Mouse (Mus musculus): ENCODE data around the gene Agpat4.
"Not testable (repeated sequence)": the region's sequence is repeated elsewhere in the genome, so short reads cannot be mapped to it uniquely, and the experiment has no call there.

Agpat4 gene

DNA sequence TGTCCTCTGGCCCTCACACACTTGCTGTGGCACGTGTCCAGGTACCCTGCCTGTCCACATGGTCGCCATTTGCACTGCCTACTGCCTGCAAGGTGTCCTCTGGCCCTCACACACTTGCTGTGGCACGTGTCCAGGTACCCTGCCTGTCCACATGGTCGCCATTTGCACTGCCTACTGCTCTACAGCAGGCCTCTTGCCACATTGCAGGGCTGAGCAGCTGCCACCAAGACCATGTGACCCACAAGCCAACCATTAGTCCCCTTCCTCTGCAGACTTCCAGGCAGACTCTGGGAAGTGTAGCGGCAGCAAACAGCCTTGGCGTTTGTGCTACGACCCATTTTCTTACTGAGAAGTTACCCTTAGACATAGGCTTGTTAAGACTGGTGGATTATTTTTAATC is 106.0 kb downstream of the Agpat4 start:
- not testable (repeated sequence) for DNase-seq (ENCODE audit: low read depth in 1 of 2, low spot score in 2 of 2)

DNA sequence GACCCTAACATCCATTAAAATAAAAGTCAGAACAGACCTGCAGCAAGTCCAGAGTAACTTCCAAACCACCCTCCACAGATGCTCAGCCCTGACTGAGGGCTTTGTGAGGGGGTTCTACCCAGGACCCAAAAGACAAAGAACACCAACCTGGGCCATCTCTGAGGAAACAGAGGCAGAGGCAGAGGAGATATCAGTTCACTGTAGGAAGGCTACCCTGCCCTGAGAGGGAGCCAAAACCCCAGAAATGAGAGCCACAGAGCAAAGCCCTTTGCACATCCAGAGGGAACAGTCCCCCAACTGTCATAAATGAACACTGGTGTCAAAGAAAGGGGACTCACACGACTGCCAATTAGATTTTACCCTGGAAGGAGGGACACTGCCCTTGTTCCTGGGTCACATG is 106.7 kb downstream of the Agpat4 start:
- no peak for DNase-seq (ENCODE audit: low read depth in 1 of 2, low spot score in 2 of 2)

DNA sequence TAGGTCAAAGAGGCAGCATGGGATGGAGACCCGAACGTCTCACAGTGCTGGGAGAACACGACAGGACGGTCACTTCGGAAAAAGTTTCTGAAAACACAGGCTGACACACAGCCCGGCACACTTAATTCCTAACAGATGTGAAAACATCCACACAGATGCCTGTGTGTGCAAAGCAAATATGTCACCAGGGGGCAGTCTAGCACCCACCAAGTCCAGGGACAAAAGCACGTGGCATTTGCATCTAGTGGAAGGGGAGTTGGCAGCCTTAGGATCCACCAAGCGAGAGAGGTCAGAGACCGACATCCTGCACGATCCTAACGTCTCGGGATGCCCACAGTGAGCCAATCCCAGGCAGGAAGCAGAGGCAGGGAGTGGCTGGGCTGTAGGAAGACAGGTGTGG is 108.0 kb downstream of the Agpat4 start:
- DNase-seq (ENCODE audit: low read depth in 1 of 2, low spot score in 2 of 2): no peak

DNA sequence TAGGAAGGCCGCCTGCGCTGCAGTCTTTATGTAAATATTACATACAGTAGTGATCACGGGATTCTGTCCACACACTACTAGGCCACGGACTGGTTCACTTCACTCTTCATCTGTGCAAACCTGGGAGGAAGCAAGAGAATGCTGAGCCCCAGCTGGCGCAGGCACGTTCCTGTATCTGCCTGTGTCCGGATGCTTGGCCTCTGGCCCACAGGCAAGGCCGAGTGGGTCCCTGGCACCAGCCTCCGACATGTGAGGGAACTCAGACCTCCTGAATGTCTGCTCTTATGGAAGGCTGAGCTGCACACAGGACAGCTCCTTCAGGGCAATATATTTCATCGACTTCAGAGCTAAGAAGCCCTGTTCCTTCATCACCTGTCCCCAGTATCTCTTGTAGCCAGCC is 109.5 kb downstream of the Agpat4 start:
- no peak for DNase-seq (ENCODE audit: low read depth in 1 of 2, low spot score in 2 of 2)

DNA sequence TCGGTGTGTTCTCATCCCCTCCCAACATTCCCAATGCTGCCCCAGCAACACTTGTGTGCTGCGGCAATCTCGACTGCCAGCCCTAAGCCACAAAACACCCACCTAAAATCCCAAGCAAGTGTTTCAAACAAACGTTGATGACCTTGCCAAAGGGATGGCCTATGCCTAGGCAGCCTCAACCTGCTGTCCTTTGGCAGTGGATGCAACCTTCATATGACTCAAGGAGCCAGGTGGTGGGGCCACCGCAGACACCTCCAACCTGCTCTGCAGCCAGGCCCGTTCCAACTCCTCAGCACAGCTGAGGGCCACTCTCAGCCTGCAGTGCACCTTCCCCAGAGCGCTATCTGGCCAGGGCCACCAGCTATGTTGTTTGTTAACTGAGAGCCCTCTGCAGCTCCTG is 110.0 kb downstream of the Agpat4 start:
- DNase-seq (ENCODE audit: low read depth in 1 of 2, low spot score in 2 of 2): no peak

DNA sequence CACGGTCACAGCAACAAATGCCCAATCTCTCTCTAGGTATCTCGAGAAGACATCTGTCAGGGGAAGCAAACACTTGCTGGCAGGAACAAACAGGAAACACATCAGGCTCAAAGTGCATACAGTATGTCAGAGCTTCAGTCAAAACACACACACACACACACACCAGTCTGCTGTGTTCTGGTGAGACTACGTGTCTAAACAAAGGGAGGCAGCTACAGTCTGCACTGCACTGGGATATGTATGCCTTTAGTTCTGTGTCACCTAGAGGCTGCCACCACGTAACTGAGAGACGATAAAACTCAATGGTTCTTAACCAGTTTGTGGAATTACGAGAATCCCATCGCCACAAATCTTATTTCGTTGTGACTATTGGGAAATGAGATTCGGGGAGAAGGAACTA is 111.3 kb downstream of the Agpat4 start:
- no peak for DNase-seq (ENCODE audit: low read depth in 1 of 2, low spot score in 2 of 2)

DNA sequence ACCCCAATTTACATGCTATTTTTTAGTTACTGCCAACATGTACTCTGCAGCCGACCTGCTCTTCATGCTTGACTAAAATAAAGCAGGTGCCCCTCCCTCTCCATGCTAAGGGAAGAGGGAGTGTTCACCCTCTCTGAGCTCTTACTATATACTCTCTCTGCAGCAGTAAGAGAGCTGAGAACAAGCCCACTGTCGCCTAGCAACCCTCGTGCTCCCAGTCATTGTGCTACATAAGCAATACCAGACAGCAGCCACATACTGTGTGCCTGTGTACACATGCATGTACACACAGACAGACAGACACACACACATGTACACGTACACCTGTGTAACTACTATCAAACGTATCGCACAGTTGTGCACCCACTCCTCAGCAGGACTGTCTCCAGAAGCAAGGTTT is 111.7 kb downstream of the Agpat4 start:
- no peak for DNase-seq (ENCODE audit: low read depth in 1 of 2, low spot score in 2 of 2)

DNA sequence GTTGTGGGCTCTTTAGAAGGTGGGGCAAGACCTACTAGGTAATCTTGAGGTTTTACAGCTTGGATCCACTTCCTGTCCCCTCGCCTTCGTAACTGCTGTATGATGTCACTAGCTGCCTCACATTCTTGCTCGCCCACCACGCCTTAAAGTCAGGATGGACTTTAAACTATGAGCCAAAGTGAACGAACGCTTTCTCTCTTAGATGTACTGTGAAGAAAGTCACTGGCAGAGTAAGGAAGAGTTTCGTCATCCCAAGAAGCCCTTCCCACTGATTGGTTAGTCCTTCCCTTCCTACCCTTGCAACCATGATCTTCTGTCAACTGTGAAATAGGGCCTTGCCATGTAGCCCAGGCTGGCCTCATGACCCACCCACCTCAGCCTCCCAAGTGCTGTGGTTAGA is 112.6 kb downstream of the Agpat4 start:
- DNase-seq (ENCODE audit: low read depth in 1 of 2, low spot score in 2 of 2): no peak

DNA sequence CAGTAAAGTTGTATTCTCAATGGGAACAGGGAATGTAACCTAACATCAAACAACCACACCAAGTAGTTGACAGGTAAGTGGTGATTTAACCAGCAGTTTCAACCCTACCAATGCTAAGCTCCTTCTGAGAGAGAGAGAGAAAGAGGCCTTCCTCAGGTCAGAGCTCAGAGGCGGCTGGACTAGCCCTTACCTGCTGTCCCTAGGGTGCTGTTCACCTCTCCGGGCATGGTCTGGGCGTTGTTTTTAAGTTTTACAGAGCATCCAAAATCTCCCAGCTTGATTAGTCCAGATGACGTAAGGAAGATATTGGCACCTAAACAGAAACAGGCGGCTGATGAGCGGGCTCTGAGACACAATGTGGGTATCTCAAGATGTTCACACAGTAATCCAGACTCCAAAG is 114.2 kb downstream of the Agpat4 start:
- DNase-seq (ENCODE audit: low read depth in 1 of 2, low spot score in 2 of 2): no peak

DNA sequence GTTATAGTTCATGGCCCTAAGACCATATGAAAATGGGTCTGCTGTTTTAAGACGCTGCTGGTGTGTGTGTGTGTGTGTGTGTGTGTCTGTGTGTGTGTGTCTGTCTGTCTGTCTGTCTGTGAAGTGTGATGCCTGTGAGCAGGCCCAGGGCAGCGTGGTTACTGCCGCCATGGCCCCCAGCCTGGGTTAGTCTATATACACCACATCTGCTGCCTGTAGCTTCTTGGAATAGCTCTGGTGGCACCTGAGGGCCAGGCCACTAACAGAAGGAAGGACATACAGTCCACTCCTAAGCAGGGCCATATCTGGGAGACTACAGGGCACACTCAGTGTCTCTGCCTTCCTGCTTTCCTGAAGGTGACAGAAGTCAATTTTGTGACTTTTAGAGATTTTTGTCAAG is 122.2 kb downstream of the Agpat4 start:
- no peak for DNase-seq (ENCODE audit: low read depth in 1 of 2, low spot score in 2 of 2)

DNA sequence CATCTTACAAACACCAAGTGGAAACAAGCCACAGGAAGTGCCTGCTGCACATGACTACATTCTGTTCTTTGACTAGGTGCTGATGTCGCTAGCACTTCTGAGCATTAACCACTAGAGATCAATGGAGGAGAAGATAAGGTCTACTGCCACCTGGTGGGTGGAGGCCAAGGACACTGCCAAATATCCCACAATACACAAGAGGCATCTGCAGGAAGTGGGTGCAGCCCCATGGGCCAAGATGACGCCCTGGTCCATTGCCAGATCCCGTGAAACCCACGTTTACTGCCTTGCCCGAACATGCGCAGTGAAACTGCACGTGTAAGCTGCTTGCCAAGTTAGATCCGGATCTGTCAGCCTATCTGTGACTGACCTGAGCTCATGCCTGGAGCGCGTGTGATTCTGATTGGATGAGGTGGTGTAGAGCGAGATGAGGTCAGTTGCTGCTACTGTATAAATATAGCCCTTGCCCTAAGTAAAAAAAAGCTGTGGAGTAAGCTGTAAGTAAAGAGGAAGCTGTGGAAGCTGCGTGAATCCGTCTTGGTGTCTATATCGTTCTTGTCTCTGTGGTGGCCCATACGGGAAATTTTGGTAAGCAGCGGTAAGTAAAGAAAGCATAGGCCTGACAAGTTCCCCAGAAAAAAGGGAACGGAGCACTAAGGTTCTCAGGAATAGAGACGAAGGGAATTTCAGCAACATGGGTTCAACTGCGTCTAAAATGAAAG is 131.4 kb downstream of the Agpat4 start:
- DNase-seq (ENCODE audit: low read depth in 1 of 2, low spot score in 2 of 2): no peak

DNA sequence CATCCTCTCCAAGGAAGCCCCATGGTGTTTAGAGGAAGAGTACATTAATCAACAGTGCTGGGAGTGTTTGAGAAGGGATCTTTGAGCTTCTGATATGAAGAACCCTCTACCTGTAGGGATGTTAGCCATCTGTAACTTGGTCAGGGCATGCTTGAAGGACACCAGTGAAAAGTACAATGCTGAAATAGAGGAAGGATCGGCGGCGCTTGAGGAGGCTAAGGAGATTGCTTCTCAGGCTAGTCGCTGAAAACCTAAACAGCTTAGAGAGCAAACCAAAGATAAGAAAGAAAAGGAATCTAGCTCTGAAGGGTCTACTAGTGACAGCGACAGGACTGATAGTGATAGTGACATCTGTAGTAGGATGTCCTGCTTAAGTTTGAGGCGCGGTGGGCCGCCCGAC is 132.1 kb downstream of the Agpat4 start:
- DNase-seq (ENCODE audit: low read depth in 1 of 2, low spot score in 2 of 2): no peak

DNA sequence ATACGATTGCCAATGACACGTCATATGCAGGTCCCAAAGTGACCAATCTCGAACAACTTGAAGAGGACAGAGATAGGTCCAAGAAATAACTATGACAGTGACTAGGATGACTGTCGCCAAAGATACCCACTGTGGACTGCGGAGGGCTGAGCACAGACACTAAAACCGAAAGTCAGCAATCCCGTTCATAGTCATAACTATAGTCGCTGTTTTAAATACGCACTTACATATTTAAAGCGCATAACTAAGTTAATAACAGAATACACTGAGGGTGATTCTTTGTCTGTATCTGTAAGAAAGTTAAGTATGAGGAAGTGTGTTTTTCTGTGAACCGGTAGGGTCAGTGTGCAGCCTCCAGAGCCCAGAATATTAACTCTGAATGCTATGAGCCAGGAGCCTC is 137.6 kb downstream of the Agpat4 start:
- no peak for DNase-seq (ENCODE audit: low read depth in 1 of 2, low spot score in 2 of 2)

DNA sequence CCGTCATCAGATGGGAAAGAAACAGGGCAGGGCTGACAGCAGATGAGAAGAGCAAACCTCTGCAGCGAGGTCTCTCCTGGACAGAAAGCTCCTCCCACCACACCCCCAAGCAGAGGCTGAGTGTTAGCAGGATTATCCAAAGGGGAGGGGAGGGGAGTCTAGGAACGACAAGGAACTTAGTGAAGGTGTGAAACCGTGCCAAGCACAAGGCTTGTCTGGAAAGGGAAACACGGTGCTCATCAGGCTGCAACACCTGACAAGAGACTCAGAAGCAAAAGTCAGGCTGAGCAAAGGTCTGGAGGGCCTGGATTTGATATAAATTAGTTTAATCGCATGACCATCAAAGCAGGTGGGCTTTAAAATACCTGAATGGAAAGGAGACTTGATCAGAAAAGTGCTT is 140.0 kb downstream of the Agpat4 start:
- no peak for DNase-seq (ENCODE audit: low read depth in 1 of 2, low spot score in 2 of 2)

DNA sequence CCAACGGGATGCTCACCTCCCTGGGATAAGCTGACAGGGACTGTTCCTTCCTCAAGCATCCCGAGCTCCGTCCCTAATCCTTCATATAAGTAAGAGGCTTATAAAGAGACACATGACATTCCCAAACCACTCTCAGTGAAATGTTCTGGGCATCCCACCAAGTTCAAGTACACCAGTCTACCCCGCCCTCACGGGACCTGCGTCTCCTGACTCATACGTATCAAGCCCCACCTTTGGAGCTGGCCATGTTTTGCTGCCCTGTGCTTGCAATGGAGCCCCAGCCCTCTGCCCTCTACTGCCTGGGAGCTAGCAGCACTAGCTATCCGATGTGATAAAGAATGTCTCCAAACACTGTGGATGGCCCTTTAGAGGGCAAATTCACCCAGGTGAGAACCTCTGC is 141.5 kb downstream of the Agpat4 start:
- no peak for DNase-seq (ENCODE audit: low read depth in 1 of 2, low spot score in 2 of 2)

DNA sequence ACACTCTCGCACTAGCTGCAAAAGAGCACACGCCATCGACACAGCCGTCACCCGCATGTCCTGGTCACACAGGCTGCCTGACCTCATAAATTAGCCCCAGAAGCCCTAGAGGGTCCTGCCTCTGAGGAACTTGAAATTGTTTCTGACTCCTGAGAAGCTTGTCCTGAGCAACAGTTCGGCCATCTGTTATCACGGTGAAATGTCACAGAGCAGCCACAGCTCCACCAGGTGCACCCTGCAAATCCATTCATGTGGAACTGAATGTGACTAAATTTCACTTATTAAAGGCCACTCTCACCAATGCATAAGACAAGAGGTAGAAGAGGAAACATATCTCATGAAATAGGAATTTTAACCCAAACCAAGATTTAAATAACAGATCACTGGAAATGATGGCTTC is 142.9 kb downstream of the Agpat4 start:
- DNase-seq (ENCODE audit: low read depth in 1 of 2, low spot score in 2 of 2): no peak

DNA sequence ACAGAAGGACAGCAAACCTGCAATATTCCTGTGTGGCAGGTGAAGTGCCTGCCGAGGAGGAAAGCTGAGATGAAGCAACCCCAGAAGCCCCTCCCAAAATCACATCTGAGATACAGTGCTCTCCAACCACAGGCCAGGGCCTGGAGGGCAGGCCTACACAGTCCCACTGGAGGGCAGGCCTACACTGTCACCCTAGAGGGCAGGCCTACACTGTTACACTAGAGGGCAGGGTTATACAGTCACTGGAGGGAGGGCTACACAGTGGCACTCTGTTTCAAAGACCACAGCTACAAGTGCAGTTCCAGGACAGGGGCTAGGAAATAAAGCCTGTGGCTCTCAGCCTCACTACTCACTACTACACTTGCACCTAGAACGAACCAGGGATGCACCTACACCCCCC is 143.4 kb downstream of the Agpat4 start:
- DNase-seq (ENCODE audit: low read depth in 1 of 2, low spot score in 2 of 2): no peak

DNA sequence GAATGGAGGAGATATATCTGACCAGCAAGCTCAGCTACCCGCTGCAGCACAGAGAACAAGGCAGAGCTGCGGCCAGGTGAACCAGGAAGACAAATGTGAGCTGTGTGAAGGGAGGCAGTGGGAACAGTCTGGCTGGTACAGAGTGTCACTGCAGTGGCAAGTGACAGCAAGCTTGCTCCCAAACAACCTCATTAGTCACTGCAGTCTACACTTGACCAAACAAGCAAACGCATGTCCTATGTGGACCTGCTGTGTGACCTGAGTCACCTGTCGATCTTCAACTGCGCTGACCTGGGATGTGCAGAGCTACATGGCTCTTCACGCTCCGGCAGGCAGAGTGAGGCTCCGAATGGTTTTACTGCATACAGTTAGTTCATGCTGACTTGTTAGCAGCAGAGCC is 144.3 kb downstream of the Agpat4 start:
- DNase-seq (ENCODE audit: low read depth in 1 of 2, low spot score in 2 of 2): no peak

DNA sequence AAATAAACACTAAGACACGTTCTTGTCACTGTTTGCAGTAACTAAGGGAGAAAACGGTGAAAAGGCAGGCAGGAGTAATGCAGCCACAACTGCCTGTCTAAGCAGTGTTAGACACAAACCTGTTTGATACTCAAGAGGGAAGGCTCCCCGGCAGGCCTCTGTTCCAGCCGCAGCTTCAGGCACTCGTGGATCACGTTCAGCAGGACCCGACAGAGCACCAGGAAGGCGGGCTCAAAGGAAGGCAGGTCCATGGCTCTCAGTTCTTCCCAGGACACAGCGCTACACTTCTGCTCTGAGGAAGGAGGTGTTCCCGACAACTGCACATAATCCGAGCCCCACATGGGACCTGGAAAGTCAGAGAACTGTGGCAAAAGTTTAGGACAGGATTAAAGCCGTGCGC is 145.3 kb downstream of the Agpat4 start:
- no peak for DNase-seq (ENCODE audit: low read depth in 1 of 2, low spot score in 2 of 2)

DNA sequence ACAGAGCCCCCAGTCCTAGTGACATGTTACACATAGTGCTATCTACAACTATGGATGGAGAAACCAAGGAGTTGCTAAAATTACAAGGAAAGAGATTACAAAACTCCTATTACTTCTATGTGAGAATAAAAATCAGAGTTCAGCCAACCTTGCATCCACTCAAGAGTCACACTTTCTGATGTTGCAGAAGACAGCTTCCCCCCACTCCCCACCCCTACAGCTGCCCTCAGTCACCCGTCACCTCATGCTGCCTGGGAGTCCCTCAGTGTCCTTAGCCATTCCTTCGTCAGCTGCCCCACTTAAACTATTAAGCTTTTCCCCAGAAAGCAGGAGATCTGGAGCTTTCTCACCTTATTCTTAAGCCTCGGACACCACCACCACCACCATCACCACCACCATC is 145.8 kb downstream of the Agpat4 start:
- no peak for DNase-seq (ENCODE audit: low read depth in 1 of 2, low spot score in 2 of 2)

DNA sequence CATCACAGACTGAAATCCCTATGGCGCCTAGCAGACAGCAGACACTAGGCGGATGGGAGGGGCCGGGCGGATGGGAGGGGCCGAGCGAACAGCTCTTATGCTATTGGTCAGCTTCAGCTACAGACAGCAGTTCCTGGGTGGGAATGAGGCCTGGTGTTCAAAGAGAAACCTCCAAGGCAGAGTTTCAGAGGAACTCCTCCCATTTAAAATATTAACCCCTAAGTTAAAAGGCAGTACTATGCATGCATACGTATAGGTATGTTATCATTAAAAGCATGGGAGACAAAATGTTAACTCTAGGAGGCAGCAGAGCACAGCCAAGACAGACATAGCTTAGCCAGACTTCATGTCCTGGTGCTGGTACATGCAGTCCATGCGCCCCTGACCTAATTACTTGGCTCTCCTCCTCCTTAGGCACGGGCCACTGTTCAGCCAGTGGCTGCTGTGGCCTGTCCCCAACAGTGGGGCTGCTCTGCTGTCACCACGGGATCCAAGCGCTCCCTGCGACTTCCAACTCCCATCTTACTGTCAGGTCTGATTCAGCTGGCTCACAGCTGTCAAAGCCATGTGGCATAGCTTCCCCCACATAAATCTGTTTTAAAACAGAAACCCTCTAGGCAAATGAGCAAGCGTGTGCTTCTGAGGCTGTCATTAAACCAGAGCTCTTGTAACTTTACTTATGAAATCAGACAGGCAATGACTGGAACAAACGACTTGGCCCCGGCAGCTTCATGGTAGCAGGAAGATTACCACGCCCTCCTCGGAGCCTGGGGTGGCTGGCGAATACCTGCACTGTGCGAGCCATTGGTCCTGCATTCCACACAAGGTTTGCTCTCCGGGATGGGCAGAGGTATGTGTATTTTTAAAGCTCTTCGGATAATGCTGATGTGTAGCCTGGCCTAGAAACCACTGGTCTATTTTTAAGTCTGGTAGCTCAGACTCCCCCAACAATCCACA is 147.7 kb downstream of the Agpat4 start:
- DNase-seq (ENCODE audit: low read depth in 1 of 2, low spot score in 2 of 2): no peak

DNA sequence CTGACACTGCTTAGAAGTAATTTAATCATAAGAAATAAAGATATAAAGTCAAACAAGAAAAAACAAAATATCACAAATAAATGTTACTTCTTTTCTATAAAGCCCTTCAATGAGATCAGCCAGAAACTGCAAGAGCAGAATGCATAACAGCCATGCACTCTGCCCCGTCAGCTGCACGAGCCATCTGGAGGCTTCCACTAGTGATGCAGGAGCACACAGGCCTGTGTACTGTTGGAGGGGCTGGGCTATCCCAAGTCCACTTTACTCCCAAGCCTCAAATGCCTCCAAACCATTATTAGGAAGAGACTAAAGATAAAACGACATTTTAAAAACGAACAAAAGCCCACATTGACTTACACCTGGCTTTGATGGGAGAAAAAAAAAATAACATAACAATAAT is 149.6 kb downstream of the Agpat4 start:
- DNase-seq (ENCODE audit: low read depth in 1 of 2, low spot score in 2 of 2): no peak

DNA sequence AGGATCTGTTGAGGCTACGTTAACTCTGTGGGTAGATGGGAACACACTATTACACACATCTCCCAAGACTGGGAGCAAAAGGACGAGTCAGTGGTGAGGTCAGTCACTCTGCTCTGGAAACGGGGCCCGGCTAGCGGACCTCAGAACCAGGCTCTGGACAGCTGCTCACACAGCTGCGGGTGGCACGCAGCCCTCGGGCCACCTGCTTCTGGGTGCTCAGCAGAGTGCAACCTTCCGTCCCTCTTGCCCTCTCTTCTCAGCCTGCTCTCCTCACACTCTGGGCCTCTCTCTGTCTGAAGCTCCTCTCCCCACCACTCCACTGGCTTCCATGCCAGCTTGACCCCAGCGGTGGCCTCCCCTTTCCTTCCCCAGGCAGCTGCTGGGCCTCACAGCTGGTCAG is 150.0 kb downstream of the Agpat4 start:
- DNase-seq (ENCODE audit: low read depth in 1 of 2, low spot score in 2 of 2): no peak
